Mouse (Mus musculus): Measurements from ENCODE around the gene Krtap5-3. TPM values are rescaled to one million over a fixed set of nuclear protein-coding genes. Genes with fewer than 3 reads are reported as not detected.
"Not testable (repeated sequence)": the region's sequence is repeated elsewhere in the genome, so short reads cannot be mapped to it uniquely, and the experiment has no call there.

Gene Krtap5-3
- polyA plus RNA-seq, 1 experiment from 2014 or later, result not detected

DNA sequence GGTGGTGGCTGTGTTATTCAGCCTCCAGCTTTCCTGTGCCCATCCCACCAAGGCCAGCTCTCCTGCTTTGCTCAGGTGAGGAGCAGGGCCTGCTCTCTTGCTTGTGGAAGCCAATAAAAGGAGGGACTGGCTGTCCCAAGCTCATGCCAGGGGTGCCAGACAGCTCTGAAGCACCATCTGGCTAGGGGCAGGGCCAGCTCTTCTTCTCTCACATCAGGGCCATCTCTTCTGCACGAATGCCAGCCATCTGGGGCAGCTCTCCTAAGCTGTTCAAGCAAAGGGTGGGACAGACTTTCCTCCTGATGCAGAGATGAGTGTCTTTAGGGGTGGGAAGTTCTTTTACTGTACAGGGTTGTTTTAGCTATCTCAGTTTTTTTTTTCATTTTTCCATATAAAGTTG, 20.1 kb upstream of the Krtap5-3 start:
- Histone ChIP-seq H3K4me2 (ENCODE audit: low read depth, low read length) (no peak overlapping the region), H3K4me1 (ENCODE audit: control insufficient read depth, insufficient read depth, low read length) (no peaks in the 10 kb centered on the region), H3K4me3 (ENCODE audit: low read depth, low read length) (no peak overlapping the region), H3K36me3 (ENCODE audit: control insufficient read depth, insufficient read depth, low read length) (no peaks in the 10 kb centered on the region), H3K9ac (replicated peaks; ENCODE audit: low read depth, low read length) (no peak overlapping the region), H3K27me3 (ENCODE audit: control insufficient read depth, insufficient read depth, low read length) (no peaks in the 10 kb centered on the region), H3K9me3 (ENCODE audit: control insufficient read depth, low read length) (no peaks in the 10 kb centered on the region), H3K27ac (ENCODE audit: low read depth, low read length) (no peak overlapping the region)
- 67% methylated on average over 1 of the region's 1 CpGs for WGBS
- no peak for ATAC-seq (ENCODE audit: low read depth)

DNA sequence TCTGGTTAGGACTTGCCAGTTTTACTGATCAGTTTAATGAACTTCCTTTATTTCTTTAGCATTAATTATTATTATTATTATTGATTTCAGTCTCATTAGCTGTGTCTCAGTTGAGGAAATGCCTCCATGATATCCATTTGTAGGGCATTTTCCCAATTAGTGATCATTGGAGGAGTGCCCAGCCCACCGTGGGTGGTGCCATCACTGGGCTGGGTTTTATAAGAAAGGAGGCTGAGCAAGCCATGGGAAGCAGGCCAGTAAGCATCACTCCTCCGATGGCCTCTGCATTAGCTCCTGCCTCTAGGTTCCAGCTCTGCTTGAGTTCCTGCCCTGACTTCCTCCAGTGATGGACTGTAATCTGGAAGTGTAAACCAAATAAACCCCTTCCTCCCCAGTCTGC, 13.0 kb upstream of the Krtap5-3 start:
- Histone ChIP-seq H3K4me2 (ENCODE audit: low read depth, low read length) (no peak overlapping the region), H3K27ac (ENCODE audit: low read depth, low read length) (no peak overlapping the region), H3K4me1 (ENCODE audit: control insufficient read depth, insufficient read depth, low read length) (no peaks in the 10 kb centered on the region), H3K27me3 (ENCODE audit: control insufficient read depth, insufficient read depth, low read length) (no peaks in the 10 kb centered on the region), H3K9ac (replicated peaks; ENCODE audit: low read depth, low read length) (no peak overlapping the region), H3K4me3 (ENCODE audit: low read depth, low read length) (no peak overlapping the region), H3K9me3 (ENCODE audit: control insufficient read depth, low read length) (no peaks in the 10 kb centered on the region), H3K36me3 (ENCODE audit: control insufficient read depth, insufficient read depth, low read length) (no peaks in the 10 kb centered on the region)
- 75% methylated on average over 2 of the region's 2 CpGs for WGBS
- no peak for ATAC-seq (ENCODE audit: low read depth)

DNA sequence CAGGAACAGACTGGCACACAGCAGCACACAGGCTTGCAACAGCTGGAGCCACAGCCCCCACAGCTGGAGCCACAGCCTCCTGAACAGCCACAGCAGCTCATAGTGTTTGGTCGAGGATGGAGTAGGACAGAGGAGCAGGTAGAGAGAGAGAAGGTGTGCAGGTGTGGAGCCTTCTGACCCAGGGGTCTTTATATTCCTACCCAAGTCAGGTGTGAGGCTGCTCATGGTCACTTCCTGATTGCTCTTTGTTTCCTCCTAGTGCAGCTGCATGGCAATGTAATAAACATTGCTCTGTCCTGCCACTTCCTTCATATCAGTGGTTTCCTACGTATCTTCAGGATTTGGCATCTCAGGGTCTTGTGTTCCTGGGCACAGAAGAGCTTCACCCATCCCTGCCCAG, 10.9 kb upstream of the Krtap5-3 start, which contains the start of gene Gm10153:
Gm10153 (minus strand) TSS at position 101 of the 400 bp plus-strand sequence.
- H3K27ac ChIP-seq (ENCODE audit: low read depth, low read length), result no peak within 1 kb of the TSS
- H3K9ac ChIP-seq (replicated peaks; ENCODE audit: low read depth, low read length), result no peak within 1 kb of the TSS
- WGBS, result 48% methylated on average over 2 of the region's 2 CpGs

DNA sequence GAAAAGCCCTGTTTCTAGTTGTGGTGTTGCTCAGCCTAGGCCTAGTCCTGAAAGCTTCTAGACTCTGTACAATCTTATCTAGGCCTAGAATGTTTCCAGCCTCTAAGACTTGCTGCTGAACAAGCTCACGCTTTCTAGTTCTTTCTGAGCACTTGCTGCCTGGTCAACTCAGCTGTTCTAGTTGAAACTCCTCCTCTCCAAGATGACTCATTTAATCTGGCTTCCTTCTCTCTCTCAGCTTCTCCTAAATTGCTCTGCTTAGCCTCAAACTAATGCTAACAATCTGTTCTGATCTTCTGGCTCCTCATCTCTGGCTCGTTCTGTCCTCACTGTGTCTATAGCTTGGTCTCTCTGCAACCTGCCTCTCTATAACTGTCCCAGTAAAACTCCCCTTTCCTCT, 2.4 kb upstream of the Krtap5-3 start:
- H3K4me2 ChIP-seq (ENCODE audit: low read depth, low read length), result no peak overlapping the region
- H3K36me3 ChIP-seq (ENCODE audit: control insufficient read depth, insufficient read depth, low read length), result no peaks in the 10 kb centered on the region
- H3K9me3 ChIP-seq (ENCODE audit: control insufficient read depth, low read length), result no peaks in the 10 kb centered on the region
- WGBS, result 82% methylated on average over 2 of the region's 2 CpGs
- H3K27ac ChIP-seq (ENCODE audit: low read depth, low read length), result no peak overlapping the region
- H3K4me1 ChIP-seq (ENCODE audit: control insufficient read depth, insufficient read depth, low read length), result no peaks in the 10 kb centered on the region
- no peak for ATAC-seq (ENCODE audit: low read depth)
- no peaks in the 10 kb centered on the region for H3K27me3 ChIP-seq (ENCODE audit: control insufficient read depth, insufficient read depth, low read length)
- H3K9ac ChIP-seq (replicated peaks; ENCODE audit: low read depth, low read length), result no peak overlapping the region
- no peak overlapping the region for H3K4me3 ChIP-seq (ENCODE audit: low read depth, low read length)

More for the DNA sequence above, 10.9 kb upstream of the Krtap5-3 start, which contains the start of gene Gm10153:
- no peaks in the 10 kb centered on the region for H3K27me3 ChIP-seq (ENCODE audit: control insufficient read depth, insufficient read depth, low read length)
- no peaks in the 10 kb centered on the region for H3K36me3 ChIP-seq (ENCODE audit: control insufficient read depth, insufficient read depth, low read length)
- no peaks in the 10 kb centered on the region for H3K4me1 ChIP-seq (ENCODE audit: control insufficient read depth, insufficient read depth, low read length)
- no peak for ATAC-seq (ENCODE audit: low read depth)
- H3K9me3 ChIP-seq (ENCODE audit: control insufficient read depth, low read length), result no peaks in the 10 kb centered on the region
- H3K4me3 ChIP-seq (ENCODE audit: low read depth, low read length), result no peak within 1 kb of the TSS
- no peak within 1 kb of the TSS for H3K4me2 ChIP-seq (ENCODE audit: low read depth, low read length)

DNA sequence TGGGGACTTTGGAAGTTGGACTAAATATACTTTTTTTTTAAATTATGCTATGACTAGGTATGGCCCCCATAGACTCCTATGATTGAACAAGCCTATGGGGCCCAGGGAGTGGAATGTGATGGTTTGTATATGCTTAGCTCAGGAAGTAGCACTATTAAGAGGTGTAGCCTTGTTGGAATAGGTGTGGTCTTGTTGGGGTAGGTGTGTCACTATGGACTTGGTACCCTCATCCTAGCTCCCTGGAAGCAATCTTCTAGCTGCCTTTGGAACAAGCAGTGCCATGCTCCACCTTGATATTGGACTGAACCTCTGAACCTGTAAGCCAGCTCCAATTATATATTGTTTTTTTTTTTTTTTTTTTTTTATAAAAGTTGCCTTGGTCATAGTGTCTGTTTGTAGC, 4.3 kb downstream of the Krtap5-3 start:
- Histone ChIP-seq H3K4me3 (ENCODE audit: low read depth, low read length) (no peak overlapping the region), H3K4me2 (ENCODE audit: low read depth, low read length) (no peak overlapping the region), H3K36me3 (ENCODE audit: control insufficient read depth, insufficient read depth, low read length) (no peaks in the 10 kb centered on the region), H3K9me3 (ENCODE audit: control insufficient read depth, low read length) (no peaks in the 10 kb centered on the region), H3K27me3 (ENCODE audit: control insufficient read depth, insufficient read depth, low read length) (no peaks in the 10 kb centered on the region), H3K4me1 (ENCODE audit: control insufficient read depth, insufficient read depth, low read length) (no peaks in the 10 kb centered on the region), H3K9ac (replicated peaks; ENCODE audit: low read depth, low read length) (no peak overlapping the region), H3K27ac (ENCODE audit: low read depth, low read length) (no peak overlapping the region)
- ATAC-seq (ENCODE audit: low read depth), result no peak

DNA sequence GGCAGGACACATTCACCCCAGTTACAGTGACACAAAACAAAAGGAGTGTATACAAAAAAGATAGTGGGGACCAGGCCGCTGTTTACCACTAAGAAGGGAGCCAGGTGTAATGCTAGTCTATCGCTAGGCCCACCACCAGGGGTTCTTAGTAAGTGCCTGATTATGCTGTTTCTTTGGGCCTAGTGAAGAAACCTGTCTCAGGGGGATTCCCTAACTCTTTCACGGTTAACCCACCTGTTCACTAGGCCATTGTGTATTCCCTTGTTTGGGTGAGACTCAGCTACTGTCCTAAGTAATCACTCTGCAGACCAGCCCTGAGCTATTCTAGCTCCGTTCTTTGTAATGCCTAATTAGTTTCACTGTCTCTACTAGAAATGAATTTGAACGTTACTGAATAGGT, 5.7 kb downstream of the Krtap5-3 start:
- not testable (repeated sequence) for H3K27me3 ChIP-seq (ENCODE audit: control insufficient read depth, insufficient read depth, low read length); H3K4me2 ChIP-seq (ENCODE audit: low read depth, low read length); ATAC-seq (ENCODE audit: low read depth); H3K27ac ChIP-seq (ENCODE audit: low read depth, low read length); H3K9me3 ChIP-seq (ENCODE audit: control insufficient read depth, low read length); H3K36me3 ChIP-seq (ENCODE audit: control insufficient read depth, insufficient read depth, low read length); H3K9ac ChIP-seq (replicated peaks; ENCODE audit: low read depth, low read length); H3K4me3 ChIP-seq (ENCODE audit: low read depth, low read length); H3K4me1 ChIP-seq (ENCODE audit: control insufficient read depth, insufficient read depth, low read length)
- WGBS, result 80% methylated on average over 5 of the region's 5 CpGs

DNA sequence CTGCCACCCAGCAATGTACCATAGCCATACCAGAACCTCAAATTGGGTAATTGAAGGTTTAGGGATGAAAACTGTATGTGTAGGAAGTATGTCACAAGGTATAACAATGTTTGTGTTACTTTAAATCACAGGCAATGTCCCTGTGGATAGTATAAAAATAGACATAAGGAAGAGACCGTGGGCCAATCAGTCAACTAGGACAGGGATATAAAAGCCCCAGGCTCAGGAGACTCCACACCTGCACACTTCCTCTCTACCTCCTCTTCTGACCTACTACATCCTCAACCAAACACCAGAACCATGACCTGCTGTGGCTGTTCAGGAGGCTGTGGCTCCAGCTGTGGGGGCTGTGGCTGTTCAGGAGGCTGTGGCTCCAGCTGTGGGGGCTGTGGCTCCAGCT, 10.4 kb downstream of the Krtap5-3 start, which contains the start of gene Gm7579:
Gm7579 (plus strand) TSS at position 301 of the 400 bp plus-strand sequence.
- Histone ChIP-seq H3K27ac (ENCODE audit: low read depth, low read length) (no peak within 1 kb of the TSS), H3K4me1 (ENCODE audit: control insufficient read depth, insufficient read depth, low read length) (no peaks in the 10 kb centered on the region), H3K4me3 (ENCODE audit: low read depth, low read length) (no peak within 1 kb of the TSS), H3K9me3 (ENCODE audit: control insufficient read depth, low read length) (no peaks in the 10 kb centered on the region), H3K27me3 (ENCODE audit: control insufficient read depth, insufficient read depth, low read length) (no peaks in the 10 kb centered on the region), H3K4me2 (ENCODE audit: low read depth, low read length) (no peak within 1 kb of the TSS), H3K9ac (replicated peaks; ENCODE audit: low read depth, low read length) (no peak within 1 kb of the TSS), H3K36me3 (ENCODE audit: control insufficient read depth, insufficient read depth, low read length) (no peaks in the 10 kb centered on the region)
- no peak for ATAC-seq (ENCODE audit: low read depth)
- 79% methylated on average over 1 of the region's 1 CpGs for WGBS

DNA sequence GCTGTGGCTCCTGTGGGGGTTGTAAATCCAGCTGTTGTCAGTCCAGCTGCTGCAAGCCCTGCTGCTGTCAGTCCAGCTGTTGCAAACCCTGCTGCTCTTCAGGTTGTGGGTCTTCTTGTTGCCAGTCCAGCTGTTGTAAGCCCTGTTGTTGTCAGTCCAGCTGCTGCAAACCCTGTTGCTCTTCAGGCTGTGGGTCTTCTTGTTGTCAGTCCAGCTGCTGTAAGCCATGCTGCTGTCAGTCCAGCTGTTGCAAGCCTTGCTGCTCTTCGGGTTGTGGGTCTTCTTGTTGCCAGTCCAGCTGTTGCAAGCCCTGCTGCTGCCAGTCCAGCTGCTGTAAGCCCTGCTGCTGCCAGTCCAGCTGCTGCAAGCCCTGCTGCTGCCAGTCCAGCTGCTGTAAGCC, 11.0 kb downstream of the Krtap5-3 start:
- 68% methylated on average over 1 of the region's 1 CpGs for WGBS
- H3K9ac ChIP-seq (replicated peaks; ENCODE audit: low read depth, low read length); H3K4me2 ChIP-seq (ENCODE audit: low read depth, low read length); H3K27me3 ChIP-seq (ENCODE audit: control insufficient read depth, insufficient read depth, low read length); H3K36me3 ChIP-seq (ENCODE audit: control insufficient read depth, insufficient read depth, low read length); H3K27ac ChIP-seq (ENCODE audit: low read depth, low read length); H3K4me1 ChIP-seq (ENCODE audit: control insufficient read depth, insufficient read depth, low read length); H3K9me3 ChIP-seq (ENCODE audit: control insufficient read depth, low read length); H3K4me3 ChIP-seq (ENCODE audit: low read depth, low read length); ATAC-seq (ENCODE audit: low read depth): not testable (repeated sequence)

DNA sequence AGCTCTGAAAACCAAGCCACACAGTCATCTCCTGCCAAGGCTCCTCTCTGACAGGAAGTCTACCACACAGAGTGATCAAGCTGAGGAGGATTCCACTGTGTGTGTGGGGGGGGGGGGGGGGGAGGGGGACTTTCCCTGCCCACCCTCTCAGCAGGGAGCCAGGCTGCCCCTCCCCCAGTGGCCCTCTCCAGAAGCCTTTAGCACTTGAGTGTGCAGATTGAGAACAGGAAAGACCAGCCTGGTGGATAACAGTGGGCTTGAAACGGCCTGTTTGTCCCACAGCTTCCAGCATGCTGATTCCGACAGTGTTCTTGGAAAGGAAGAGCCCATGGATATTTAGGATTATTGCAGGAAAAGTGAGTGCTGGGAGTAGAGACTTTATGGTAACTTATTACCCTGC, 23.4 kb downstream of the Krtap5-3 start:
- Histone ChIP-seq H3K27me3 (ENCODE audit: control insufficient read depth, insufficient read depth, low read length) (no peaks in the 10 kb centered on the region), H3K36me3 (ENCODE audit: control insufficient read depth, insufficient read depth, low read length) (no peaks in the 10 kb centered on the region), H3K4me2 (ENCODE audit: low read depth, low read length) (no peak overlapping the region), H3K27ac (ENCODE audit: low read depth, low read length) (no peak overlapping the region), H3K4me3 (ENCODE audit: low read depth, low read length) (no peak overlapping the region), H3K9ac (replicated peaks; ENCODE audit: low read depth, low read length) (no peak overlapping the region), H3K9me3 (ENCODE audit: control insufficient read depth, low read length) (no peaks in the 10 kb centered on the region), H3K4me1 (ENCODE audit: control insufficient read depth, insufficient read depth, low read length) (no peaks in the 10 kb centered on the region)
- no peak for ATAC-seq (ENCODE audit: low read depth)
- WGBS, result 56% methylated on average over 2 of the region's 2 CpGs

DNA sequence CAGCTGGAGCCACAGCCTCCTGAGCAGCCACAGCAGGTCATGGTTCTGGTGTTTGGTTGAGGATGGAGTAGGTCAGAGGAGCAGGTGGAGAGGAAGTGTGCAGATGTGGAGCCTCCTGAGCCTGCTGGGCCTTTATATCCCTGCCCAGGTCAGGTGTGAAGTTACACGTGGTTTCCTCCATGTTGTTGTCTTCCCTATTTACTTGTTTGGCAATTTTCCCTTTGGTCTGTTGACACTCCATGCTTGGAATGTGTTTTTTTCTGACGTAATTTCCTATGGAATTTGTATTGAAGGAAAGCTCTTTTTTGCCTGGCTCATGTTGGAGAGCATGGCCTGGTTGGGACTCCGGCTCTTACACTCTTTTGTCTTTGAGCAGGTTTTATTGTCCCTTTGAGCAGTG, 28.7 kb downstream of the Krtap5-3 start, which contains the start of gene Krtap5-5:
Krtap5-5 (minus strand) TSS at position 101 of the 400 bp plus-strand sequence.
- not testable (repeated sequence) for H3K9ac ChIP-seq (replicated peaks; ENCODE audit: low read depth, low read length); H3K36me3 ChIP-seq (ENCODE audit: control insufficient read depth, insufficient read depth, low read length); H3K27me3 ChIP-seq (ENCODE audit: control insufficient read depth, insufficient read depth, low read length); H3K9me3 ChIP-seq (ENCODE audit: control insufficient read depth, low read length); H3K4me2 ChIP-seq (ENCODE audit: low read depth, low read length); H3K4me3 ChIP-seq (ENCODE audit: low read depth, low read length); H3K27ac ChIP-seq (ENCODE audit: low read depth, low read length); H3K4me1 ChIP-seq (ENCODE audit: control insufficient read depth, insufficient read depth, low read length); ATAC-seq (ENCODE audit: low read depth)
- WGBS, result 39% methylated on average over 3 of the region's 3 CpGs

All from neural tube, embryonic 14.5 days (tissue).